Mouse (Mus musculus): ENCODE results near the gene Plpp7.

The Plpp7 gene

DNA sequence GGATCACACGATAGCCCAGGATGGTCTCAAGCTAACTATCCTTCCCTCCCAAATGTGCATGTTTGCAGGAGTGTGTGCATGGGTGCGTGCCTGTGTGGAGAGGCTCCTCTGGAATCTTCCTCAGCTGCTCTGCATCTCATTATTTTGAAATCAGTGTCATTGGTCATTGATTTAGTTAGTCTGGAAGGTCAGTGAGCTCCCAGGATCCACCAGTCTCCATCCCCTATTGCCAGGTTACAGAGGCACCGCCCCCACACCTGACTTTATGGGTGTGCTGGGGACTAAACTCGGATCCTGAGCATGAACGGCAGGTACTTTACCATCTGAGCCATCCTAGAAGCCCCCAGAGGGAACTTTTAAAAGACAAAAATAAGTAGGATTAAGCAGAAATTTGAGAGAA lies 7.6 kb downstream of the Plpp7 start:
- DNase-seq (ENCODE audit: low spot score) = no peak

DNA sequence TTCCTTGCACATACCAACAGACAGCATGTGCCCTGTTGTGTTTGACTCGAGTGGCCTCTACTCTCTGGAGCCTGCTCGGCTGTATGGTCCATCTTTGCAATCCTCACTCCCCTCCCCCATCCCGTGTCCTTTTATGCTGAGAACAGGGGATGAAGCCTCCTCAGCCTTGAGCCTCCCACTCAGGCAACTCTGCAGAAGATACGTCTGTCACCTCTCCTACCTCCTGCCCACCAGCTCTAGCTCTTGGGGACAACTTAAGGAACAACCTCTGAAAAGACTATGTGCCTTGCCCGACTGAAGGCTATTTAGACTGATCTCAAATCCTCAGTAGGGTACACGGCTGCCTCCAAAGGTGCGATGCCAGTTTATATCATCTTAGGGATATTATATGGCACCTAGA lies 8.2 kb downstream of the Plpp7 start:
- DNase-seq (ENCODE audit: low spot score) = no peak

DNA sequence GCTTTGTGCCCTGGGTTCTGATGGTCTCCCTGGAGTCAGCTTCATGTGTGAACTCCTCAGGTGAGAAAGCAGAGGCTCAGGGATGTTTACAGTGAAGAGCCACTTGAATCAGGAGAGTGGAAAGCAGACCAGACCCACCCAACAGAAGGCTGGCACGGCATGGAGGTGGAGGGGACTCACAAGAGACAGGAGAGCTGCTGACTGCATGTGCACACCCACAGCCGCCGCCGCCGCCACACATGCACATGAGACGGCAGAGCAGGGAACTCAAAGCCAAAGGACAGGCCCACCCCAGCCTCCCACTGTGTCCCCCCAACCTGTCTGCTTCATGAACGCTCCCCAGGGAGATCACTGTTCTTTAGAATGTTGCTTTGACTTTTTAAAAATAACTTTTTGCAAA lies 8.8 kb downstream of the Plpp7 start:
- no peak for DNase-seq (ENCODE audit: low spot score)

DNA sequence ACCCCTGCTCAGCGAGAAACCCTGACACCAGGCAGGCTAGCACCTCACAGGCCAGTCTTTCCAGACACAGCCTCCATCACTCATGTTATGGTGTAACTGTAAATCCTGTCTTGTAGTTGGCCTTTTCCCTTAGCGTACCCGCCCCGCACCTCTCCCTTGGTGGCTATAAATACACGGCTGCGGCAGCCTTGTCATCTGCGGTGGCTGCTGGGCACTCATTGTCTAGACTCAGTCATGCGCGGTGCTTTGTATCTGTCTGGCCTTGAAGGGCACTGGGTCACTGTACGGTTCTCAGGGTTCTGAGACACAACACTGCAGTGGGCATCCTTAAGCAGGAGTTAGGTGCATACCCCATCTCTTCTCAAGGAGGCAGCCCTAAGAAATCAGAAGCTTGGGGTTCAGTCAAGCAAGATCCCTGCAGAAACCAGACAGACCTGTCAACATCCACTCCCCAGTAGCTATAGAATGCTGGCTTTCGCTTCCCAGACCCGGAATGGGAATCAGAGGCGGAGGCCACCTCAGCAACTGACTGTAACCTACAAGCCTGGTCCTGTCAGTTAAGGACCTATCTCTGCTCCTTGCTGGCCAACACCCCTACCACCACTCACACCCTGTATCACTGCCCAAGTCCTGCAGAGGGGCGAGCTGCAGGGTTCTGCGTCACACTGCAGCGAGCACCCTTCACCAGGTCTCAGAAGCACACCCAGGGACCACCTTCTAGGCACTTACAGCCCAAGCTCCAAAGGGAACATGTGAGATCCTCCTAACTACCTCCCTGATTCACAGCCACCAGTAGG lies 10.0 kb downstream of the Plpp7 start:
- DNase-seq (ENCODE audit: low spot score) = no peak

DNA sequence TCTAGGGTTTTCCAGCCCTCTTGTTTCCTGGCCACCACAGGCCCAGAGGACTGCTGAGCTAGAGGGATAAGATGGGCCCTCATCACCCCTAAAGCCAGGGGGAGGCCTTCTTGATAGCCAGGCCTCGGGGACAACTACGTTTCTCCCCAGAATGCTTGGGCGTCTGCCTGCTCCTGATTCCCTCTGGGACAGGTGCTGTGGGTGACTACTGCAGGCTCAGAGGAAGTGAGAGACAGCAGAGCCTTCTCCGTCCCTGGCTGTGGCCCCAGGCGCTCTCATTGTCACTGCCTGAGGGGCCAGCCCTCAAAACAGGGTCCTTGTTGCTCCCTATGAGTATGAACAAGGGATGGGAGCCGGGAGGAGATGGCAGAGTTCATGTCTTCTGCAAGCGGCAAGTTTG lies 10.6 kb downstream of the Plpp7 start:
- DNase-seq (ENCODE audit: low spot score) = no peak

DNA sequence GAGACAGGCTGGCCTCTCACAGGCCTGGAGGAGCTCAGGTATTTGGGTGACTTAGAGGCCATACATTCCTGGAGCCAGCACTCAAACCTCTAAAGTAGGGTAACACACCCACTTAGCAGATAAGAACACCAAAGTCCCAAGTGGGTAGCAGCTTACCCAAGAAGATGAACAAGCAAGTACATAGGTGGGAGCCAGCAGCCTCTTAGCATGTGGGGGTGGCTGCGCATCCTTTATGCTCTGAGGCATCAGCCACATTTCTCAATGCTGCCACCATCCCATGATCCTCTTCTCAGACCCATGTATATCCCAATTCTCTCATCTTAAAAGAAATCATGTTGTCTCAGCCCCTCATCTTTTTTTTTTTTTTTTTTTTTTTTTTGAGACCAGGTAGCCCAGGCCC lies 15.9 kb downstream of the Plpp7 start:
- no peak for DNase-seq (ENCODE audit: low spot score)

DNA sequence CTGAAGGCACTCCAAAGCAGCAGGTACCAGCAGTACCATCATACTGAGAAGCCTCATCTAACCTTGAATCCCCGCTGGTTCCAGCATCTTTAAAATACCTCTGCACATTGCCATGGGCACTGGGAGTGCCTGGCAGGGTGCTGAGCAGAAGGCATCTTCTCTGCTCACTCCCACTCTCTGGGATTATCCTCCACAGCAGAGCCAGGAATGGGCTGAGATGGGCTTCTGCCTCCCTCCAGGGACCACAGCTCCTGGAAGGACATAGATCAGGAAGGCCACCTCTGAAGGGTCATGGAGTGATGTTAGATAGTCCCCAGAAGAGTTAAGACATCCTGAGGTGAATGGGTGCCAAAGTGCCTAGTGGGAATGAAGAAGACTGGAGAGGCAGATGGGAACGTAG lies 17.2 kb downstream of the Plpp7 start:
- DNase-seq (ENCODE audit: low spot score) = no peak

DNA sequence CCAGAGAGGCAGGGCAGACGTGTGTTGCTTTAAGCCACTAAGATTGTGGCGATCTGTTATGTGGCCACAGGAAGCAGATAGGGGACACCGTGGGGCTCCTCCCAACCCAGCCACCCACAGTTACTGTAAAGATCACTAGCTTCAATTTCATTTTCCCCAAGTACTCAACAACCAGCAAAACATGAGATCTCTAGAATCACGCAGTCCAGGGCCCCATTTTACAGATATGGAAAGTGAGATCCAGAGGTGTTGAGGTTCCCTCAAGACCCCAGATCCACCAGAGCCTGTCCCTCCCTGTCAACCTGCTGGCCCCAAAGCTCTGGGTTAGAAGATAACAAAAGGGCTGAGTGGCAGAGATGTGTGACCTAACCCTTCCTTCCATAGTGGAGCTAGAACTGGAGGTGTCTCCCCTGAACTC lies 20.5 kb downstream of the Plpp7 start:
- no peak for DNase-seq (ENCODE audit: low spot score)

DNA sequence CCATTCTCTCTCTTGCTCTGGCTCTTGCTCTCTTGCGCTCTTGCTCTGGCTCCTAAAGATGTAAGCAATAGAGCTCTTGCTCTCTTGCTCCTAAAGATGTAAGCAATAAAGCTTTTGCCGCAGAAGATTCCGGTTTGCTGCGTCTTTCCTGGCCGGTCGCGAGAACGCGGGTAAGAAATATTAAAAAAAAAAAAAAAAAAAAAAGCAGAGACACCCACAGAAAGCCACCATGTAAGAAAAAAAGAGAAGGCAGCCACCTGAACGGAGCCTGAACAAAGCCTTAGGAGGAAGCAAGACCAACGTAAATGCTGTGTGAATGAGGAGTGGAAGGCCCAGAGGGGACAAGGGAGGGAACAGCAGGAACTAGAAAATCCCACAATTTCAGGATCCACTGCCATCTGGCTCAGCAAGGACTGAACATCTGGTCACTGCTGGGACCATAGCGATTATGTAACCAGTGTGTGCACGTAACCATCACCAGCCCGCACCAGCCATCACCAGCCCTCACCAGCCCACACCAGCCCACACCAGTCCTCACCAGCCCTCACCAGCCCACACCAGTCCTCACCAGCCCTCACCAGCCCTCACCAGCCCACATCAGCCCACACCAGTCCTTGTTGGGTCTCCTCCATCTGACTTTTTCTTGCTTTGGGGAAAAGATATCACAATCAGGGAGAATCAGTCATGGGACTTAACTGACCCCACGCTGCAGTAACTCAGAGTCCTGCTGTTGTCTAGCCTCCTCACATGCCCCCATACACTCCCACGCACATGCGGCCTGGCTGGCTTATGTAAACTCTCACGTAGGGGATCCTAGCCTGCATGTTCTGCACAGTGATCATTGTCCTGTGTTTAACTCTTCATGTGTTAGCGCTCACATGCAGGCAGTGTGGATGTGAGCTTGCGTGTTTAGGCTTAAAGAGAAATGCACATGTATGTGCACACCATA lies 24.7 kb downstream of the Plpp7 start:
- no peak for DNase-seq (ENCODE audit: low spot score)

DNA sequence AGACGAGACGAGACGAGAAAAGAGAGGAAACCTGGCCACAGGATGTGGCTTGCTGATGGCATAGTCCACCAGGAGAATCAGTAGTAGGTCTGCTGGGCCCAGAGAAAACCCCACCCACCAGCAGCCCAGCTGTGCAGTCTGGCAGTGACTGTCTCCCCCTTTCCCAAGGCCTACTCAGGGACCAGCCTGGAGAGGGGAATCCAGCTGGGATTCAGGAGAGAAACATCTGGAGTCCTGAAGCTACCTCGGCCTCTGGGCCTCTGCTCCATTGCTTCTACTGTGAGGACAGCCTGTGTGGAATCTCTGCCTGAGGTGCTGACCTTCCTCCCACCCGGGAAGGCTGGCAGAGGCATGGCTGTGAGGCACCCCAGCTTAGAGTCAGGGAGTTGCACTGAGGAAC lies 25.8 kb downstream of the Plpp7 start:
- no peak for DNase-seq (ENCODE audit: low spot score)

DNA sequence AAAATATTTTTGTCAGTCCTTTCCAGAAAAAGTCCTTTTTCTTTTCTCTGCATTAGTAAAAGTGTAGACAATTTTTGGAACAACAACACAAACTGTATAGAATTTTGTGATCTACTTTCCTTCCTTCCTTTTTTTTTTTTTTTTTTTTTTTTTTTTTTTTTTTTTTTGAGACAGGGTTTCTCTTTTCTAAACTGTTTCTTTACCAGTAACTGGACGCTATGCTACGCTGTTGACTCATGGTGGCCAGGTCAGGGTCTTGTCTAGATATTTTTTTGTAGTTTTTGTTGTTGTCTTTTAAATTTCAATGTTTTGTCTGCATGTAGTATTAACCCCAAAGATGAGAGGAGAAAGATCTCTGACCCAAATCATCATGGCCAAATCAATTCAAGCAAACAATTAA lies 26.5 kb downstream of the Plpp7 start:
- no peak for DNase-seq (ENCODE audit: low spot score)

DNA sequence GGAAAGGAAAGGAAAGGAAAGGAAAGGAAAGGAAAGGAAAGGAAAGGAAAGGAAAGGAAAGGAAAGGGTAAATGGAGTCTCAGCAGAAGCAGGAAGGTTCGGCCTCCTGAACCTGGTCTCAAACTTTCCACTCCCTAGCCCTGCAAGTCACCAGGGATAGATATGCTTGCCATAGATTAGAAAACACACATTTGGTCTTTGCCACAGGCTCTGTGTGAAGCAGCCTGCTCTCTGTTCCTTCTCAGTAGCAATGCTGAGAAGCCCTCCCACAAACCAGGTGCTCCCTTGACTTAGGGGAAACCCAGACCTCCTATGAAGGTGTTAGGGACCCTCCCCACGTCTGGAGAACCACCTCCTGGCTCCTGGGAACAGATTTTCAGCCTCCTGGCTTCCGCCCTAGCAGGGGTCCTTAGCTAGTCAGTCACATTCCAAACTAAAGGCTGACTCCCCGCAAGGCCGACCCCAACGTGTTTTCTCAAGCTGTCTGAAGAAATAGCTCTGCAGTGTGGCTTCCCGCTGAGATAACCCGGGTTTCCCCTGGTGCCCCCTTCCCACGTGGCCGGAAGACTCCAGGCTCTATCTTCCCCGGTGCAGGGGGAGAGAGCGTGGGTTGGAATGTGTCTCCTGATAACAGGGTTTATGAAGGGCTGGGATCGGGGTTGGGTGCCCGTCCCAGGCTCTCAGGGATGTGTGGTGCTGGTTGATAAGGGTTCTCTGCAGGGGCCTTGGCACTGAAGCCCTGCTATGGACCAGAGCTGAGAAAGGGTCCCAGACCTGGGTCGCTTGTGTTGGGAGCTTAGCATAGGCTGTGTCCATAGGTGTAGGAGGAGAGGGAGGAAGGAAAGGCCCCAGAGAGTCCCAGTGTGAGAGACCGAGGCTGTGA lies 32.6 kb downstream of the Plpp7 start:
- DNase-seq (ENCODE audit: low spot score) = no peak

DNA sequence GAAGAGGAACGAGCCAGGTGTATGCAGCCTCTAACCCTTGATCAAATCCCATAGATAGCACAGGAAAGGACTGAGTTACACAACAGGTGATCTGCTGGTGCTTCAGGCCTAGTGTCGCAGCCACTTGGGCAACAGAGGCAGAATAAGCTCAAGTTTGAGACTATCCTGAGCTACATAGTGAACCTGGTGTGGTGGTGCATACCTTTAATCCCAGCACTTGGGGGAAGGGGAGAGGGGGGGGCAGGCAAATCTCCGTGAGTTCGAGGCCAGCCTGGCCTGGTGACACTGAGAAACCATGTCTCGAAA lies 33.2 kb downstream of the Plpp7 start:
- DNase-seq (ENCODE audit: low spot score) = no peak

DNA sequence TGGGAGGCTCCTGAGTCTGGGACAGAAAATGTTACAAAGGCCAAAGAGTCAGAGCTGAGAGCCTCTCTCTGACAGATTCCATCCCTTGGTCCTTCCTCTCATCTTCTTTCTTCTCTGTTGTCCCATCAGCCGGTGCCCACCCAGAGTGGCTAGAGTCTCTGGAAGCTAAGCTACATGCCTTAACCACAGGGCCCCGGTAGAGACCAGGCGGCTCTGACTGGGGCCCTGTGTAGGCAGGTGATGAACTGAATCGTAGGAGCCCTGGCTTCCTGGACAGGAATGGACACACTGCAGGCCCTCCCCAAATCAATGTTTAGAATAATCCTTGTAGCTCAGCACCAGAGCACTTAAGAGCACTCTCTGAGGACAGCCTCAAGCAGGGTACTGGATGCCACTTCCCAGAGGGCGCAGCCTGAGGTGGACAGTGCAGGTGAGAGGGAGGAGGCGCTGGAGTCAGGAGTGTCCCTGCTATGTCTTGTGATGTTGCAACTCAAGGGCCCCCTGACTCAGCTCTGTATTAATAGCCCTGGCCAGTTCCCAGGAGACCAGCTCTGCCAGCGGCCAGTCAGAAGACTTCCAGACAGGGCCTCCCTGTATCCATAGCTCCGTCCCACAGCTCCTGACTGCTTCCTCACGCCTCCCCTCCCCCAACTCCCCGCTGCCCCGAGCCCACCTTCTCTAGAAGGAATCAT lies 34.2 kb downstream of the Plpp7 start:
- DNase-seq (ENCODE audit: low spot score) = no peak

DNA sequence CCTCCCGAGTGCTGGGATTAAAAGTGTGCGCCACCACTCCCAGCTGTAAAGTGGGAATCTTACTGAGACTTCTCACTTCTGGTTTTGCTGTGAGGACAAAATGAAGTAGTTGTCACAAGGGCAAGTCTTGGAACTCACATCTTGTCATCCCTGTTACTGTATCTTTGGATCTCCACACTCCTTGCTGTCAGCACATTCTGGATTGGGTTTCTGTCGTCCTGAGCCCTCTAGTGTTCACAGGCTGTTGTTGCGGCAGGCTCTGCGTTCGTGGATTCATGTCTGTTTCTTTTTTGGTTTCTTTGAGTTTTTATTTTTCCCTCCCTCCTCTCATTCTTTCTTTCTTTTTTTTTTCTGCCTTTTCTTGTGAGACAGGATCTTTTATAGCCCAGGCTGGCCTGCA lies 35.1 kb downstream of the Plpp7 start:
- DNase-seq (ENCODE audit: low spot score) = no peak

DNA sequence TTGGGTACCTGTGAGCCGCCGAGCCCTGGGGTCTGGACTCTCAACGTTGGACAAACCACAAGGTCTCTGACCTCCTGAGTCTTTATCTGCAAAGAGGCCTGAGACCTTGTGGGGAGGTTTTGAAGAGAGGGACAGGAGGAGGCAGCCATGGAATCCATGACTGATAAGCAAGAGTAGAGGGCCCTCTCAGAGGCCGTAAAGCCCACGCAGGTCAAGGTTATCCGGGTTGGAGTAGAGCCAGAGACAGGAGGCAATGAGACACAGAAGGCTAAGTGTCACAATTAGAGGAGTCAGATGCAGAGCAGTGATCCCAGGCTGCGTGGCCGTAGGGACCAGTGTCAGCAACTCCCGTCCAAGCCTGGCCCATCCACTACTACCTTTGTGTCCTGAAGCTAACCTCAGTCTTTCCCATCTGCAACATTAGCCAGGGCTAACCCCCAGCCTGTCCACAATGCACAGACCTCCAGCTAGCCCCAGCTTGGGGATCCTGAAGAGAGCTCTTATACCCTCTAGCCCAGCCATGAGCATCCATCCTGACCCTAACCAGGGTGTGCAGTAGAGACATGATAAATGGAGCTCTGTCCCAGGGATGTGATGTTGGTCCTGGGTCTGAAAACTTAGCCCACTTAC lies 36.0 kb downstream of the Plpp7 start:
- DNase-seq (ENCODE audit: low spot score) = no peak

DNA sequence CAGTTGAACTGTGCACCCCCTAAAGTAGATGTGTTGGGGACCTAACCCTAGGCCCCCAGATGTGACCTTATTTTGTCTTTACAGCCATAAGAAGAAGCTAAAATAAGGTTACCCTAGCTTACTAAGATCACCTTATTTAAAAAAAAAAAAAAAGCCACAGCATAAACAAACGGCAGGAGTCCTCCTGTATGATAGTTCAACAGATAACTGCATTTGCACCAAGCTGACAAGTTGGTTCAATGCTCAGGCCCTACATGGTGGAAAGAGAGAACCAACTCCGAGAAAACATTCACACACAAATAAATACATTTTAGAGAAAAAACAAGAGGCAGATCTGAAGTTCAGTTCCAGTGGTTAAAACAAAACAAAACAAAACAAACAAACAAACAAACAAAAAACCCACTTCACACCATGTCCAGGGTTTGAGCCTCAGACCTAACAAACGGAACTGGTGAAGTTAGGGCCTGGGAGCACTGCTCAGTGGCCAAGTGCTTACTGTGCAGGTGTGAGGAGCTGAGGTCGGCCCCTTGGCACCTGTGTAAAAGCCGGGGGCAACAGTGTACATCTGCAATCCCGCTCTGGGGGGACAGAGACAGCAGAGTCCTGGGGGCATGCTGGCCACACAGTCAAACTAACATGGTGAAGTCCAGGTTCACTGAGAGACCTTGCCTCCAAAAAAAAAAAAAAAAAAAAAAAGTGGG lies 36.7 kb downstream of the Plpp7 start:
- DNase-seq (ENCODE audit: low spot score) = no peak

DNA sequence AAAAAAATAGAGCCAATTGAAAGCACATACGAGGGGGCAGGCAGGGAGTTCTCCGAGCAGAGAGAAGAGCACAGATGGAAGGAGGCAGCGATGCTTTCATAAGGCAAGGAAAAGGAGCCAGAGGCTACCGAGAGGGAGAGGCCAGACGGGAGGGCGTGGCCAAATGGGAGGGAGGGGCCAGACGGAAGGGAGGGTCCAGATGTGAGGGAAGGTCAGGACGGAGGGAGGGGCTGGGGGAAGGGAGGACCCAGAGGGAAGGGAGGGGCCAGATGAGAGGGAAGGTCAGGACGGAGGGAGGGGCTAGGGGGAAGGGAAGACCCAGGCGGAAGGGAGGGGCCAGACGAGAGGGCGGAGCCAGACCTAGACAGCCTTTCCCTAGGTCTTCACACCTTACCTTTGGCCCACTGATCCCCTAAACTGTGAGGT lies 37.3 kb downstream of the Plpp7 start:
- DNase-seq (ENCODE audit: low spot score) = no peak

DNA sequence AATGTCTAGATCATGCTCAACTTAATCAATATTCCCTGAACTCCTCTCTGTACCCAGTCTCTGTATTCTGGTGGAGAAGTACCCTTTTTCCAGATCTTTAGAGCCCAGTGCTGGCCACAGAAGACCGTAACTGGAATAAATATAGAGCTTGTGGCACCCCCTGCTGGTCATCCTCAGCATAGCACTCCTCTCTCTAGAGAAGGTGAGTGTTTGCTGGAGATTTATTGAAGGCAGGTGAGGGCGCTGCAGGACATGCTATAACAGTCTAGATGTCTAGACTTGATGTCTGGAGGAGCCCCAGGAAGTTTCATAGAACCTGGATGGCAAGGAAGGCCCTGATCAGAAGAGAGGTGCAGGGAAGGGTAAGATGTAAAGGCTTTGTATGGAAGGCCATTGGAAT lies 38.7 kb downstream of the Plpp7 start:
- peak; percentile 66 for DNase-seq (ENCODE audit: low spot score)

DNA sequence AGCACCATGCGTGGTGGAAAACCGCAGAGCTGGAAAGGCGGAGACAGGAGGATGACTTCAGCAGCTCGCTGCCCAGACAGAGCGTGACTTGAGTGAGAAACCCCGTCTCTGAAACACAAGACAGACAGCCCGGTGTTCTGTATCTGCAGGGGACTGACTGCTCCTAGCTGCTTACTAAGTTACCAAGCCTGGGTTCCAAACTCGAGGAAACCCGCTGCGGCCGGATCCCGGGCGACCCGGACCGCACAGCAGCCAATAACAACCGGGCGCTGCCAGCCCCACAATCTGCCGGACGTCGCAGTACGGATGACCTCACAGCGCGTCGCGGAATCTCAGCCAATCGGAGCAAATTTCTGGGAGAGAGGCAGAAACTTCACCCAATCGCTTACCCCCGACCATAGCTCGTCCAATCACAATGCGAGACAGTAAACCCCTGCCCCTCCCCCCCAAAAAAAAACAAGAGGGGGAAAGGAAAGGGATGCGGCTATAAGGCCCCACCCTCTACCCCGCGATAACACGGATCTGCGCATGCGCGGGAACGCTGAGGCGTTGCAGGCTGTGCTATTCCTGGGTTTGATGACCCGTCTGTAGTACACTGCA lies 42.4 kb downstream of the Plpp7 start:
- DNase-seq (ENCODE audit: low spot score) = peak; percentile 89

All from ovary, postnatal 10 days (tissue).